Mouse (Mus musculus): ENCODE results near the gene Cmtr1. TPM values are rescaled to one million over a fixed set of nuclear protein-coding genes. Genes with fewer than 3 reads are reported as not detected.

Cmtr1 gene
- total and polyA plus RNA-seq, 3 experiments, result 88.8 to 135 (median 105) TPM

DNA sequence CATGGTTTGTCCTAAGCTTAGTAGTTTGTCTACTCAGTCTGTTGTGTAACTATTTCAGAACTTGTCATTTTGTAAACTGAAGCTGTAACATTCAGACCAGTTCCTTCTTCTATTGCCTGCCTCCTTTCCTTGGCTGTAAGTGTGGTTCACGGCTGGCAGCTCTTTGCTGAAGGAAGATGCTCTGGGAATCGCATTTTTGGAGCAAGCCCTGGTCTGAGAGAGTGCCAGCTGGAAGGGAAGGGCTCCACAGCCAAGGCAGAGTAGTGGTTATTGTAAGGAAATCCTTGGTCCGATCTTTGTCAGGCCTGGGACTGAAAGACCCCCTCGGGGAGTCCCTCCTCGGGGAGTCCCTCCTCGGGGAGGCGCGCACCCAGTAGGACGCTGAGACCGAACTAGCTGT, 28.2 kb downstream of the Cmtr1 start:
- H3K4me3 ChIP-seq (replicated peaks in 1 of 3; ENCODE audit: low read depth in 2 of 3, low read length in 2 of 3, poor library complexity in 1 of 3), result no peak overlapping the region
- H3K9me3 ChIP-seq (replicated peaks; ENCODE audit: low read length), result peaks cover 8% of the 10 kb centered on the region
- dilution Hi-C loops (cut with MboI; ENCODE audit: extremely low pct_ligation_motif_present, extremely low pct_unique_long_range_greater_than_20kb, low sequenced_read_pairs), result no loop called here
- H3K4me2 ChIP-seq (ENCODE audit: insufficient read depth, low read depth, poor library complexity, severe bottlenecking), result no peak overlapping the region
- peaks cover 73 to 88% of the 10 kb centered on the region in 2 experiments for H3K36me3 ChIP-seq (replicated peaks in 1 of 2; ENCODE audit: control insufficient read depth in 1 of 2, insufficient read depth in 1 of 2, low read length in 1 of 2)
- no peak overlapping the region for H3K9ac ChIP-seq (ENCODE audit: insufficient read depth, low read depth)
- no peaks in the 10 kb centered on the region for H3K27me3 ChIP-seq (replicated peaks)
- DNase-seq (ENCODE audit: extremely low read depth), result no peak
- peaks cover 0 to 33% of the 10 kb centered on the region in 2 experiments; a peak in 2 of 4 replicates for H3K4me1 ChIP-seq (ENCODE audit: control insufficient read depth in 1 of 2, insufficient read depth in 2 of 2)
- no peaks in the 10 kb centered on the region for H3K79me2 ChIP-seq (replicated peaks; ENCODE audit: control insufficient read depth, extremely low read depth, insufficient read depth, poor library complexity, severe bottlenecking)
- in situ Hi-C loops (cut with MboI; ENCODE audit: low pct_ligation_motif_present, low pct_unique_long_range_greater_than_20kb, low sequenced_read_pairs), result no loop called here
- no peak overlapping the region for H3K27ac ChIP-seq (ENCODE audit: insufficient read depth, low read depth)
- TF ChIP-seq MYC (IDR thresholded peaks at IDR 0.05; ENCODE audit: low read depth, low read length) (no peak), ZMIZ1 (IDR thresholded peaks at IDR 0.05; ENCODE audit: low read depth, low read length) (no peak), JUND (conservative IDR thresholded peaks at IDR 0.05; ENCODE audit: low read depth, low read length) (no peak), TBP (conservative IDR thresholded peaks at IDR 0.05; ENCODE audit: low read depth, low read length) (no peak), SMC3 (IDR thresholded peaks at IDR 0.05; ENCODE audit: low read depth, low read length) (no peak), USF2 (conservative IDR thresholded peaks at IDR 0.05; ENCODE audit: low read depth, low read length) (no peak), GABPA (IDR thresholded peaks at IDR 0.05; ENCODE audit: insufficient replicate concordance, low read depth, low read length) (no peak), HCFC1 (IDR thresholded peaks at IDR 0.05; ENCODE audit: low read depth, low read length) (no peak), EP300 (IDR thresholded peaks at IDR 0.05; ENCODE audit: low read length) (no peak), TCF12 (IDR thresholded peaks at IDR 0.05; ENCODE audit: low read depth, low read length) (no peak), USF1 (IDR thresholded peaks at IDR 0.05; ENCODE audit: low read depth, low read length) (no peak), ETS1 (conservative IDR thresholded peaks at IDR 0.05; ENCODE audit: low read depth, low read length) (no peak), ZKSCAN1 (IDR thresholded peaks at IDR 0.05; ENCODE audit: borderline replicate concordance, low read depth, low read length) (no peak), JUN (IDR thresholded peaks at IDR 0.05; ENCODE audit: insufficient read depth, low read depth, low read length) (no peak)

DNA sequence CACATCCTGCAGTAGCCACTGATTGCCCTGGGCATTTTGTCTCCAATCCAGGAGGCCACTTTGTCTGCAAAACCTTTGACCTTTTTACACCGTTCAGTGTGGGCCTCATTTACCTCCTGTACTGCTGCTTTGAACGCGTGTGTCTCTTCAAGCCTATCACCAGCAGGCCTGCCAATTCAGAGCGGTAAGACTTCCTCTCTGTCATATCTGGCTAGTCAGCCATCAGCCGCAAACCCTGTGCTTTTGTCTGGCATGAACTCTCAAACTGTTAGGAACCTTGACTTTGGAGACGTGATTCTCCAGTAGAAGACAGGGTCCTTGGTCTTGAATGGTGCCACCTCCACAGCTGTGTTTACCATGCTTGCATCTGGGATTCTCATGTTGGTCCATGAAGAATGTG, 29.9 kb downstream of the Cmtr1 start:
- peaks cover 5 to 50% of the 10 kb centered on the region in 2 experiments; a peak in 3 of 4 replicates for H3K4me1 ChIP-seq (ENCODE audit: control insufficient read depth in 1 of 2, insufficient read depth in 2 of 2)
- TF ChIP-seq SMC3 (IDR thresholded peaks at IDR 0.05; ENCODE audit: low read depth, low read length) (no peak), MXI1 (IDR thresholded peaks at IDR 0.05; ENCODE audit: low read depth, low read length) (no peak), EP300 (IDR thresholded peaks at IDR 0.05; ENCODE audit: low read length) (no peak), POLR2AphosphoS2 (IDR thresholded peaks at IDR 0.05; ENCODE audit: low read depth, low read length) (no peak)
- H3K4me2 ChIP-seq (ENCODE audit: insufficient read depth, low read depth, poor library complexity, severe bottlenecking), result no peak overlapping the region
- peaks cover 74 to 88% of the 10 kb centered on the region in 2 experiments for H3K36me3 ChIP-seq (replicated peaks in 1 of 2; ENCODE audit: control insufficient read depth in 1 of 2, insufficient read depth in 1 of 2, low read length in 1 of 2)
- H3K4me3 ChIP-seq (replicated peaks in 1 of 3; ENCODE audit: low read depth in 2 of 3, low read length in 2 of 3, poor library complexity in 1 of 3), result no peak overlapping the region
- H3K9me3 ChIP-seq (replicated peaks; ENCODE audit: low read length), result peaks cover 8% of the 10 kb centered on the region
- no peak for DNase-seq (ENCODE audit: extremely low read depth)
- no peak overlapping the region for H3K9ac ChIP-seq (ENCODE audit: insufficient read depth, low read depth)
- in situ Hi-C loops (cut with MboI; ENCODE audit: low pct_ligation_motif_present, low pct_unique_long_range_greater_than_20kb, low sequenced_read_pairs), result no loop called here
- dilution Hi-C loops (cut with MboI; ENCODE audit: extremely low pct_ligation_motif_present, extremely low pct_unique_long_range_greater_than_20kb, low sequenced_read_pairs), result no loop called here
- no peaks in the 10 kb centered on the region for H3K27me3 ChIP-seq (replicated peaks)
- H3K79me2 ChIP-seq (replicated peaks; ENCODE audit: control insufficient read depth, extremely low read depth, insufficient read depth, poor library complexity, severe bottlenecking), result no peaks in the 10 kb centered on the region
- no peak overlapping the region for H3K27ac ChIP-seq (ENCODE audit: insufficient read depth, low read depth)
